Mouse (Mus musculus) frontal cortex, adult (tissue): ENCODE results near the gene Slc1a7.
A peak's percentile ranks its signal among the peaks of the same experiment; 100 is the strongest.

ENCODE experiments used
- ATAC-seq: cut with Nextera tagmentation; 2 replicates; pipeline ENCODE4 v1.9.2; 2017; ENCODE audit warnings: mild to moderate bottlenecking, moderate library complexity, mixed read lengths; ENCODE audit not compliant: low TSS enrichment

Gene Slc1a7

DNA sequence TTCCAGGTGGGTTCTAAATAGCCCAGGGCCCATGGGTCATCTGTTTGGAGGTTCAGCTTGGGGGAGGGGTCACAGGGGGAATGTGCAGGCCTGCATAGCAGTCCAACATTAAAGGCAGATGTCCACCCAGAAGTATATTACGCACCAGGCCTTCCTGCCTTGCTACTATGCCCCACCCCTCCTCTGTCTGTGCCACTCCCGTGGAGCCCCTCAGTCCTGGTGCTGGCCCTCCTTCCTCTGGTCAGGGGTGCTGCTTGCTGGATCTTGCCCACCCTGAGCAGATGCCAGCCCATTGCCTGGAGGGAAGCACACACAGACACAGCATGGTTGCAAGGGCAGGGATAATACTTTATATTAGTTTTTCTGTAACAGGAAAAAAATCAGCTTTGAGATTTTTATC is 46.3 kb downstream of the Slc1a7 start:
- no peak for ATAC-seq

GRCm38 (mm10) chr4:108015067-108015765 is 47.1 kb downstream of the Slc1a7 start:
- ATAC-seq, result no peak

DNA sequence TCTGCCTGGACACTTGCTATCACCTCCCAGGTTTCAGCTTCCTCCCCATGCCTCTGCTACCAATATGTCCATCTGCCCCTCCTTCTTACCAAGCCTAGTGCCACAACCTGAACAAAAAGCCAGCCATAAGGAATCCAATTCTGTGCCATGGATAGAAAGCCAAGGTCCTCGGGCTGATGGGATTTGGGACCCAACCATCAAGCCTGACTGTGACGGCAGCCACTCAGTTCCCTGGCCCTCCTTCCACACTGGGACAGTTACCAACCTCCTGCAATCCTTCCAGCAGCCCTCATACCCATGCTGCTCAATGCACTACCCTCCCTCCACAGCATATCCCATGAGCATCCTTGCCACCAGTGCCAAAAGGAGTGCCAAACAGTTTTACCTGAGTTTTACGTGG is 48.2 kb downstream of the Slc1a7 start:
- ATAC-seq, result no peak

GRCm38 (mm10) chr4:108017839-108018238 is 49.7 kb downstream of the Slc1a7 start:
- ATAC-seq, result no peak

DNA sequence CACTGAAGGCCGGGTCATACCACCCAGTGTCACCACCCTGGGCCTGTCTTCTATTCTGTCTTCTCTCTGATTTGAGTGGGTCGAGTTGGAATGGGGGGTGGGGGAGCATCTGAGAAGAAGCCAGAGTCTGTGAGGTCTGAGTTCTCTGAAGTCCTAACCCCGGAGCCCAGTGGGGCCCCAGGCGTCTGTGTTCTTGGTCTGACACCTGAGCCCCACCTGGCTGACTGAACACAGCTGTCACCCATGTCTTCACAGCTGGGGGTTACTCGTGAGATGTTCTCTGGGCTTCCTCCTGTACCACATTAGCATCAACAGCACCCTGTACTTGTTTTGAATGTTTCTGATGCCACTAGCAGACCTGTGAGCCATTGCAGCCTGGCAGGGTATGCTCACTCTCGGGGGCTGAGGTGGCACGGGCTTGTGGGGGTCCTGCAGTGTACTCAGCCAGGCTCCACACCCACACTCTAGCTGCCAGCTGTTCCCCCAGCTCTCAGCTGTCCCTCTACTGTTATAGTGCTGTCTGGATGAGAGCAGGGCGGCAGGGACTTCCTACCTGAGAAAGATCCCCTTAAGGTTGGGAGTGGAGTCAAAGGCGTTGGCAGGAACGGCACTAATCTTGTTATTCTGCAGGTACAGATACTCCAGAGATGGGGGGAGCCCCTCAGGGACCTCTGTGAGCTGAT is 50.2 kb downstream of the Slc1a7 start:
- no peak for ATAC-seq

DNA sequence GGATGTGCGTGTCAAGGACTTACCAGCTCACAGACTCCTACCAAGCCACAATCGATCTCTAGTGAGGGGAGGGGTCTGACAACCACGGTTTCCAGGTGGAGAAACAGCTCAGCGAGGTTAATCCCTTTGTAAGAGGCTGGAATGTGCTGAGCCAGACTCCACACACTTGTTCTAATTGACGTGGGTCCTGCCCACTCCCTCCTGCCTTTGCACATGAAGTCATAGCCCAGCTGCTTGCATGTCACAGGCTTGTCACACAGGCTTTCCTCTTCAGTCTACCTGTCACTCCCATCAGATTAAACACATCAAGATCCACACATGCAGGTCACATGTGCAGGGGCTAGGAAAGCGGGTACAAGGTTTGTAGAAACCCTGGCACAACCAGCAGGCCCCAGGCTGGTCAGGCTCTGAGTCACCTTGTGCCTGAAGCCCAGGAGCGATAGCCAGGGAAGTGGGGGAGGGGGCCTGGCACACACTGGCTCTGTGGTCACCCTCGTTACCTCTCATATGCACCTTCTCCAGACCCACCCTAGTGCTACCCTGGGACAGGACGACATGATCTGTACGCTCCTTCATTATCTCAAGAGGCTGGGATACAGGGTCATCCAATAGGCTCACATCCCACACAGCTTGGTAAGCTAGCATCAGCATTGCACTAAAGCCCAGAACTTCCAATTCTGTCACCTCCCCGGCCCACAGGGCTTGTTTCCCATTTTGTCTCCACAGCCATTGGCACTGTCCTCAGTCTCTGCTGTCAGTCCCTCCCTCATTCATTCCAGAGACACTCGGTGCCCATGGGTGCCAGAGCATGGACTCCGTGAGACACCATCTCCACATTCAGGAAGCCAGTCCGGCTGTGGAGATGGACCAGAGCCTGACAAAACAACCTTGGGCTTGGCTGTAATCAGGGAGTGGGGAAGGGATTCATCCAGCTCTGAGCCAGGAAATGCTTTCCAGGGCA is 51.1 kb downstream of the Slc1a7 start:
- ATAC-seq, result peak; percentile 52; the same call in 1 of the 2 replicates

GRCm38 (mm10) chr4:108020178-108020577 is 52.0 kb downstream of the Slc1a7 start:
- no peak for ATAC-seq

DNA sequence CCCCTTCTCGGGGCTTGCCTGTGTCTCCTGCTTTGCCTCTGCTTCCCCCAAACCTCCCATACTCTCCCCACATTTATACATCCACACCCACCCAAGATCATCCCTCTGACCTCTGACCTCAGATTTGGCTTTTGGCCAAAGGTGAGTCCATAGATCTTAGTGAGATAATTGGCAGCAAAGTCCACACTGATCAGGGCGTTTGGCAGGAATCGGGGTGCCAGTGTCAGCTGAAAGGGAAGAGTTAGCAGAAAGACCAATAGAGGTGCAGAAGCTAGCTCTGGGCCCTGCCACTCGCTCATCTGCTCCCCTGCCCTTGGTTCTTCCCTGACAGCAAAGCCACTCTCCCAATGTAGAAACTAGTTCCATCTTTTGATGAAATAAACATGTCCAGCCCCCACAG is 55.1 kb downstream of the Slc1a7 start:
- ATAC-seq, result no peak

- no peak for ATAC-seq
Observed at GRCm38 (mm10) chr4:108024641-108025040, 56.5 kb downstream of the Slc1a7 start.

- ATAC-seq, result no peak
Observed at GRCm38 (mm10) chr4:108025269-108025668, 57.1 kb downstream of the Slc1a7 start.

DNA sequence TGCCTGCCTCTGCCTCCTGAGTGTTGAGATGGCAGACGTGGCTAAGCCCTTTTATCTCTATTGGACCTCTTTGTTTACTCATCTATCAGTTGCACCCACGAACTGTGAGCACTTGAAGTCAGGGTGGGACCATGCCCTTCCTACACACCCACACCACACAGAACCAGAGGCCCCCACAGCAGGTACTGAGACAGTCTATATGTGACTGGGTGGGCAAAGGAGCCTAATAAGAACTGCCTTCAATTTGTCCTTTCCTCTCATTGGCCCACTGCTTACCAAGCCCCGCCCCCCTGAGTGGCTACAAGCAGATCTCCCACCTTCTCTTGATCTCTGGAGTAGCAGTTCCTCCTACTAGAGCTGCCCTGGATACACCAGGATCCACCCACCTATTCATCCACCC is 58.1 kb downstream of the Slc1a7 start:
- ATAC-seq, result no peak

DNA sequence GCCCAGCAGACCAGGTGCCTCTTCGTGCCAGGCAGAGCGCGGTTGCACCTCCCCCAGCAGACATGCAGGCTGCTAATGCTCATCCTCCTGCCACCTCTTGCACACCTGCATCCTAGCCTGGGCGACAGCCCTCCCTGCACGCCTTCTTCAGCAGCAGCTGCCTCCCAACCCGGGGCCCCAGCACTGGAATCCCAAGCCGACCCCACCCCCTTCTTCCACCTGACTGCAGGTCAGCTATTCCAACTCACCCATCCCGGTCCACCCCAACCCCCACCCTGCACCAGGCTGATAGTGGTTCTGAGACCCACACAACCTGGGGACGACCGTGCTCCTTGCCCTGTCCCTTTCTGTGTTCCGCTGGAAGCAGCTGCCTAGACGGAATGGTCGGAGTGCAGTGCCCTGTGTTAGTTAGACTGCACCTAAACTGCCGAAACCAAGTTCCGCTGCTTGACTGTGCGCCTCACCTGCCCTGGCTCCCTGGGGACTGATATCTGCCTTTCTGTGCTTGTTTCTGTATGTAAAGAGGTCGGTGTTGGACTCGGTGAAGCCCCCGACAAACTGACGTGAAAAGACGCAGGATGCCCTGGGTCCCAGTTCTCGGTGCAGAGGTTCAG is 62.9 kb downstream of the Slc1a7 start:
- ATAC-seq, result no peak

DNA sequence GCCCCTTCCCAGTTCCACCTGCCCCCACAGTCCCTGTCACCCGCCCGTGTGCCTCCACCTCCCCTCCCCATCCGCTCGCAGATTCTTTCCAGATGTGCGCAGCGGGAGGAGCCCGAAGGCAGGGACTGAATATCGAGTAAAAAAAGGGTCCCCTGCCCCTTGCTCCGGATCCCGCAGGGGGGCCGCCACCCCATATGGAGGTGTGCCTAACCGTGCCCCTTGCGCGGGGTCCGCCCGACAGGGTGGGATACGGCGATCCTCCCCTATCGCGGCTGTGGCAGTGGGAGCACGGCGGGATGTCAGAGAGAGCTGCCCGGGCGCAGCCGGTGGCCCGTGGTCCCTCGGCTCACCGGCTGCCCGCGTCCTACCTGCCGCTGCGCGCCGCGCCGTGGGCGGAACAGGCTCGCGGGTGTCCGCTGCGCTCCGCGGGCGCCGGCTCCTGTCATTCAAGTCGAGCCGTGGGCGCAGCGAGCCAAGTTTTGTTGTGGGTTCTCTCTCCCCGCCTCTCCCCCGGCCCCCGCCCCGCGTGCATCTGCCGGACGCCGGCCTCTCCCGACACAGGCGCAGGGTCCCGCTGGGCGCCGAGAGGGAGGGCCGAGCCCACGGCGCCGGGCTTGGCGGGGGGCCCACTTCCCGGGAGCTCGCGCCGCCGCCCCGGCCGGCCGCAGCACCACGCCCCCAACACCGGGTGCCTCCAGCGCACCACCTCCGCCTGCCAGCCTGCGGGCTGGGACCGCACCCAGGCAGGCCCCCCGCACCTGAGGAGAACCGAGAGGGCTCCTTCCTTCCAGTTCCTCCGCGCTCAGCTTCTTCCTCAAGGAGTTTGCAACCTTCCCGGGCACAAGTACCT is 63.6 kb downstream of the Slc1a7 start:
- ATAC-seq, result peak; percentile 48

- no peak for ATAC-seq
Observed at GRCm38 (mm10) chr4:108032352-108032849, 64.3 kb downstream of the Slc1a7 start.

GRCm38 (mm10) chr4:108033041-108033764 is 65.1 kb downstream of the Slc1a7 start:
- ATAC-seq, result peak; percentile 68

GRCm38 (mm10) chr4:108037027-108037426 is 68.9 kb downstream of the Slc1a7 start:
- ATAC-seq, result no peak

DNA sequence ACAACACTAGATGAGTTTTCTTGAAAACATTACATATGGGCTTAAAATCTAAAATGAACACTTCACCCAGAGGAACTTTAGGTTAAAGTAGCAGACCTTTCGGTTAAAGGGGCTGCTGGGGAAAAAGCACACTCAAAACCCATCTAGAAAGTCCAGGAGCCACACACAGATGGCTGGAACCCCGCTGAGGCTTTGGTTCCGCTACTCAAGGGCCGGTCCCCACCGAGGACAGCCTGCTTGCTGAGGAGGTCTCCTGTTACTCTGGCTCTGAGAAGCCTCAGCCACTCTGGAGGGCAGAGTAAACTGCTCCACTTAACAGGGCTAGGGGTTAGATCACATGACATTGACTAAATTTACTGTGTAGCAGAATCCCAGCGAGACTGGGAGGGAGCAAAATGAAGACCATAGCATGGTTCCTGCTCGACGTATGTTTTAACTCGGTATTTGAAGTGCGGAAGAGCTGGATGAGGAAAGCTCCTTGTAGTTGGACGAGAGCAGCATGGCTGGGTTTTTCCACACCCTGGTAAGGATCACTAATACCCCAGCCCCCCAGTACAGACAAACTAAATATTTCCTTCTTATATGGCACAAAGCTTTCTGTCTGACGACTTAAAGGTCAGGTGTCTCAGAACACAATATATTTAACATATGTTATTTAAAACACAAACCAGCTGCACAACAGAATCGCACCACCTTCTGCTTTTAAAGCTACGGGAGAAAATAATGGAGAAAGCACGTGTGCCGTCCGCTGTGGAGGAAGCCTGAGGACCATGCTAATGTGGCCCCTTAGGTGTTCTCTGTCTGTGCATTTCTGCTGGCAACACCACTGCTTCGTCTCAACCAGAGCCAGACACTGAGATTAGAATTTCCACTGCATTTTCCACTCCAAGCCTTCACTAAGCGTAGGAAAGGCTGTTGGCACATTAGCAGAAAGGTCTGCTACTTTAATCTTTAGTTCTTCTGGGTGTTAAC is 77.3 kb downstream of the Slc1a7 start:
- no peak for ATAC-seq

DNA sequence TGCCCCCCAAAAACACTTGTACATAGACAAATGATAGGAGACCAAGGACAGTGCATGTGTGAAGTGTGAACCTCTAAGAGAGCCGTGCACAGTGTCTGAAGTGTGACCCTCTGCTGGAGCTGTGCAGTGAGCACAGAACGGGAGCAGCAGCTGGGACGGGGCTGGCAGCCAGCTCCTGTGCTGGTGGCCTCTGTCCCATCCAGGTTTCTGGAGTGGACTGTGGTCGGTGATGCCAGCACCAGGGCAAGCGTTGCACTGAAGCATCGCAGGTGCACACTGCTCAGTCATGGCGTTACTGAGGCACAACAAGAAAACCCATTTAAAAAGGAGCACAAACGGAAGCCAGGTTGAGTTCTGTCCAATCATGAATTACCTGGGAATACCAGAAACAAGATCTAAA is 78.0 kb downstream of the Slc1a7 start:
- ATAC-seq, result no peak
